Mouse (Mus musculus): ENCODE results near the gene Pex10.

DNA sequence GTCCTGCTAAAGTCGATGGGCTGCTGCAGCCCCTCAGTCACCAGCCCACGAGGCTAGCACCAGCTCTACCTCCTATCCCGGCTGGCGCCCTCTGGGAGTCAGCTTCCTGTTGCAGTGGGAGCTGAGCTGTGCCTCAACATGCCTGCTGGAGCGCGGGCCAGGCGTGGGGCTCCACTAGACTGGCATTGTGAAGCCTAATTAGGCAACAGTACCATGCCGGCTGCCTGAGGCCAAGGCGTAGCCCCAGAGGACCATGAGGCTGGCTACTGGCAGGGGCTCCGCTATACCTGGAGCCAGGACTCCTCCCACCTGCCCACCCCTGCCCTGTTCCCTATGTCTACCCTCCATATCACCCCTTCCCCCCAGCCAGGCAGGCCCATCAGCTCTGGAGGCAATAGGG lies 10.1 kb upstream of the Pex10 start, which contains the start of gene Plch2:
- TF ChIP-seq CTCF (conservative IDR thresholded peaks at IDR 0.05 in 1 of 2, IDR thresholded peaks at IDR 0.05 in 1 of 2; ENCODE audit: low read depth in 2 of 2, low read length in 2 of 2): no peak
- TF ChIP-seq ETS1 (conservative IDR thresholded peaks at IDR 0.05; ENCODE audit: low read depth, low read length): no peak
- no peak for TF ChIP-seq CHD2 (IDR thresholded peaks at IDR 0.05; ENCODE audit: low read length)
- no peak for TF ChIP-seq ZMIZ1 (IDR thresholded peaks at IDR 0.05; ENCODE audit: low read depth, low read length)
